Mouse (Mus musculus) testis, adult 2 months (tissue): ENCODE data around the gene Mgrn1. TPM values are rescaled to one million over a fixed set of nuclear protein-coding genes. Genes with fewer than 3 reads are reported as not detected.

Experiments used
- H3K27ac ChIP-seq: fragments of 200-500 bp; 2 replicates; pipeline ENCODE4 v1.5.1; 2012; ENCODE audit warnings: low read depth, low read length; ENCODE audit not compliant: control insufficient read depth, insufficient read depth
- H3K27me3 ChIP-seq: fragments of 200-500 bp; 2 replicates; pipeline ENCODE4 v1.6.1; 2012; ENCODE audit warnings: mild to moderate bottlenecking, low read length, moderate library complexity; ENCODE audit not compliant: control insufficient read depth, insufficient read depth
- H3K36me3 ChIP-seq: fragments of 200-500 bp; 2 replicates; pipeline ENCODE4 v1.6.1; 2012; ENCODE audit warnings: mild to moderate bottlenecking, low read length; ENCODE audit not compliant: control insufficient read depth, insufficient read depth
- H3K4me1 ChIP-seq: fragments of 200-500 bp; 2 replicates; pipeline ENCODE4 v1.6.1; 2012; ENCODE audit warnings: low read length; ENCODE audit not compliant: control insufficient read depth, insufficient read depth
- H3K4me3 ChIP-seq: fragments of 200-500 bp; 2 replicates; pipeline ENCODE4 v1.5.1; 2012; ENCODE audit warnings: low read depth, mild to moderate bottlenecking, low read length, moderate library complexity, mixed read lengths; ENCODE audit not compliant: control insufficient read depth
- CTCF ChIP-seq: fragments of 200-500 bp; IDR thresholded peaks from 2 replicates; pipeline ENCODE4 v1.5.1; 2012; ENCODE audit warnings: low read depth, mild to moderate bottlenecking, inconsistent platforms, low read length, moderate library complexity; ENCODE audit not compliant: control insufficient read depth, insufficient read depth, insufficient replicate concordance
- POLR2A ChIP-seq: fragments of 200-500 bp; IDR thresholded peaks from 2 replicates; pipeline ENCODE4 v1.6.1; 2012; ENCODE audit warnings: low read depth, mild to moderate bottlenecking, inconsistent platforms, low read length, moderate library complexity; ENCODE audit not compliant: control insufficient read depth
- polyA plus RNA-seq: library from polyadenylated mRNA; depleted of rRNA; stranded (reverse); fragments of >200 nt; gene quantifications from 2 replicates; pipeline ENCODE4 v1.2.3, GENCODE M21; 2012

Gene Mgrn1
- polyA plus RNA-seq, 1 experiment: 29.6 TPM

DNA sequence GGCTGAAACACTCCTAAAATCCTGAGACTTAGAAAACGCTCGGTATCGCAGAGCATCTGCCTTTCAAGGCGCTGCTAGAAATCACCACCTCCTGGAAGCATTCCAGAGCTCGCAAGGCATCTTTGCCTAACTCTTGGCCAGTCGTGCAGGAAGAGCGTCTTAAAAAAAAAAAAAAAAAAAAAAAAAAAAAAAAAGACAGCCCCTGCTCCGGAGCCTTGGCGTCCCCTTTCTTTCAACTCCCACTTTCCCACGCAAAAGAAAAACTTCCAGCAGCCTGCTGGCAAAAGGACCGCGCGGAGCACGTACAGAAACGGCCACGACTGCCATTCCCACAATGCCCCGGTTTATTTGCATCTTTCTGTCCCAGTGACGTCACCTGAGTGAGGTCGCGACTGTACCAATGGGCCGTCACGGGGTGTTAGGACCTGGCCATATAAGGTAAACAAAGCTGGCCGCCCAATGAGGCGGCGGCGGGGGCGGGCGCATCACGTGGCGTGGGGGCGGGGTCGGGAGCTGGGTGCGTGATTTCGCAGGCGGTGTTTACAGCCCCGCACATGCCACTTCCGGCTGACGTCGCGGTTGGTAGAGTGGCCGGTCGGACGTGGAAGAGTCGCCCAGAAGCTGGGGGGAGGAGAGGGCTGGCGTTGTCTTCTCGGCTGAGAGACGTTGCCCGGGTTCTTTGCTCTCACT lies 5.8 kb upstream of the Mgrn1 start, which contains the start of gene Ubald1:
Gene Ubald1 (minus strand): TSS at position 180 of the 690 bp plus-strand sequence.
- Histone ChIP-seq H3K27me3 (no peaks in the 10 kb centered on the region), H3K4me1 (peaks cover 10% of the 10 kb centered on the region), H3K36me3 (no peaks in the 10 kb centered on the region), H3K4me3 (peak within 1 kb of the TSS; percentile 96), H3K27ac (peak within 1 kb of the TSS; percentile 99)
- TF ChIP-seq POLR2A: peak; percentile 98
- no peak for TF ChIP-seq CTCF

DNA sequence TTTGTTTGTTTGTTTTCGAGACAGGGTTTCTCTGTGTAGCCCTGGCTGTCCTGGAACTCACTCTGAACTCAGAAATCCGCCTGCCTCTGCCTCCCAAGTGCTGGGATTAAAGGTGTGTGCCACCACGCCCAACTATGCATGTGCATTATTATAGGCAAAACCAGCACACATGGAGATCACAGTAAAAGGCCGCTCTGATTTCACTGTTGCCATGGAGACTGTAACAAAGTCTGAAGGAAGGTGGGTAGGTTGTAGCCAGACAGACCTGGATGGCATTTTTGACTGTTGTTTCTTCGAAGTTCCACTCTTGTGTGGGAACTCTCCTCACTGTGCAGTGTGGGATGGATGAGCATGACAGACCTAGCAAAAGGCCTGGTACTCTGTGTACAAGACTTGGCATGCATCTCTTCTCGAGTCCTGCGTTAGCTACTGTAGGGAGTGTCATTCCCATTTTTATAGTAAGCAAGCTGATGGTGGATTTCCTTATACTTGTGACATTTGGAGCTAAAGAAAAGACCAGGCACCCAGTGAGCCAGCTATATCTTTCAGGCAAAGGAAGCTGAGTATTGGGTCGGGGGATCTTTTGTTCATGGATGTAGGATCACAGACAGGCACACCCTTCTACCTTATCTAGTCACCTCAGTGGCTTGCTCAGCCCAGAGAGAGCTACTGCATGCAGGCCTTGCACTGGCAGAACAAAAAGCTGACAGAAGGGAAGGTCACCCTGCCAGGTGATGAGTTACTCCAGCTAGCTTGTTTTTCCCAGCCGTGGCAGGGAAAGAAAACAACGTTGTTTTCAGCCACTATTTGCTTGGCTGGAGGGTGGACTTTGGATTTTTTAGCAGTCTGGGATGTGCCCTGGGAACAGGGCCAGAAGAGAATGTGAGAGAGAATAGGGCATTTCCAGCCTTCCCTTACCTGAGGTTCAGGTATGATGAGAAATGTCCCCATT lies 4.4 kb upstream of the Mgrn1 start:
- Histone ChIP-seq H3K4me3 (peak overlapping the region; percentile 96), H3K27me3 (no peaks in the 10 kb centered on the region), H3K4me1 (peaks cover 16% of the 10 kb centered on the region), H3K36me3 (no peaks in the 10 kb centered on the region), H3K27ac (peak overlapping the region; percentile 99)
- no peak for TF ChIP-seq CTCF
- no peak for TF ChIP-seq POLR2A

DNA sequence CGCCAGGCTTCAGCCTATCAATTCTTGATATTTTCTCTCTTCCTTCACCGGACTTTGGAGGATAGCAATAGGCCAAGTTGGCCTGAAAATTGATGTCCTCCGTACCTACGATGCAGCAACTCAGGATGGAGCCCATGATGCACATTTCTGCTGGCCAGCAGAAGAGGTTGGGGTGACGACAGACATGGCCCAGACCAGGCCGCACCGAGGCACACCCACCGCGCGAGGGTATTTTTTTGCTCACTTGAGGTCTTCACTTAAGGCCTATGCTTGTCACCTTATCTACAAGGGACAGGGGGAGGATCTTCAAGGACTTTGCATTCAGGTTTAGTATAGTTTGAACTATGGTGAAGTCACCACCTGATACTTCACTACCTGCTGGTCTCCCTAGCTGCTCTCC lies 1.1 kb upstream of the Mgrn1 start:
- TF ChIP-seq CTCF: no peak
- TF ChIP-seq POLR2A: no peak
- no peak overlapping the region for H3K27ac ChIP-seq
- no peaks in the 10 kb centered on the region for H3K27me3 ChIP-seq
- peaks cover 20% of the 10 kb centered on the region for H3K4me1 ChIP-seq
- H3K4me3 ChIP-seq: peak overlapping the region; percentile 90
- H3K36me3 ChIP-seq: no peaks in the 10 kb centered on the region

DNA sequence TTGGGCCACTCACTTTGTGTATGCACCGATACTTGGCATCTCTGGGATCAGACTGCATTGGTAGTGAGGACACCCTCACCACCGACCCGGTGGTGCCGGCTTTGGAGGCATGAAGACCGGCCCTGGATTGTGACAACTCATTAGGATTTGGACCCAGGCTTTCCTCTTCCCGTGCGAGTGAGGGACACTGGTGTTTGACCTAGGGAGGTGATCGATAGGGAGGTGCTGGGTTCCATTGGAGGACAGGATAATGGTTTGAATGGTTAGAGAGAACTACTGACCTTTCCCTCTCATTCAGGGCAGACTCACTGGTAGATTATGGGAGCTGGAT lies 606 bp downstream of the Mgrn1 start:
- H3K36me3 ChIP-seq: no peaks in the 10 kb centered on the region
- no peaks in the 10 kb centered on the region for H3K27me3 ChIP-seq
- TF ChIP-seq POLR2A: no peak
- no peak for TF ChIP-seq CTCF
- H3K4me1 ChIP-seq: peaks cover 17% of the 10 kb centered on the region
- peak overlapping the region; percentile 98 for H3K4me3 ChIP-seq
- H3K27ac ChIP-seq: peak overlapping the region; percentile 94

DNA sequence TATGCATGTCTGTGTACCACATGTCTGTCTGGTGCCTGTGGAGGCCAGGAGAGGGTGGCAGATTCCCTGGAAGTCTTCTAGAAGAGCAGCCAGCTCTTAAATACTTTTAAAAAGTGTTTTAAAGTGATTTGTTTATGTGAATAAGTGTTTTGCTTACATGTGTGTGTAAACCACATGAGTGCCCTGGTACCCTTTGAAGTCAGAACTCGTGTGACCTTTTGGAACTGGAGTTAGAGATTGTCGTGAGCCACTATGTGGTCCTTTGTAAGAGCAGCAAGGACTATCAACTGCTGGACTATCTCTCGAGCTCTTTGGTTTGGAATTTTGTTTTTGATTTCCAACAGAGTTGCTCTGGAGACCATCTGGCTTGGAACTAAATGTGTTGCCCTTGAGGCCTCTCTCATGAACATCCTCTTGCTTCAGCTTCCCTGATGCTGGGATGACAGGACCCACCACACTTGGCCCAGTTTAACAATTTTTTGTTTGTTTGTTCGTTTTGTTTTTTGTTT lies 4.2 kb downstream of the Mgrn1 start:
- H3K4me3 ChIP-seq: no peak overlapping the region
- no peaks in the 10 kb centered on the region for H3K36me3 ChIP-seq
- TF ChIP-seq POLR2A (no peak), CTCF (no peak)
- H3K4me1 ChIP-seq: peaks cover 12% of the 10 kb centered on the region
- H3K27me3 ChIP-seq: no peaks in the 10 kb centered on the region
- H3K27ac ChIP-seq: no peak overlapping the region

DNA sequence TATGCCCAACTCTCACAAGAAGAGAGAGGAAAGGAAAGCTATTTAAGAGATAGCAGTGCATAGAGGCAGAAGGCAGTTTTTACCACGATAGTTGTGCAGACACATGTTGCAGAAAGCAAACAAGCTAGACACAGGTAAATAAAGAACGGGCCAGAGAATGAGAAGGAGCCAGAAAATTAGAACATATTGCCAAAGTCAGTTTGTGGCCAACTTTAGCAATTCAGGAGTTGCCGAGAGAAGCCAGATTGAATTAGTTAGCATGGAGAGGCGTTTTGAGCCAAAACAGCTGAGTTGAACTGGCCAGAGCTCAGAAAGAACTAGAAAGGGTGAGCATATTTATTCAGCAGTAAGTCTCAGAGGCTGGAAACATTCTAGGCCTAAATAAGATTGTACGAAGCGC lies 6.1 kb downstream of the Mgrn1 start:
- Histone ChIP-seq H3K27me3 (no peaks in the 10 kb centered on the region), H3K4me1 (peaks cover 3% of the 10 kb centered on the region; the same call in 1 of the 2 replicates), H3K27ac (no peak overlapping the region), H3K4me3 (no peak overlapping the region), H3K36me3 (no peaks in the 10 kb centered on the region)
- TF ChIP-seq POLR2A (no peak), CTCF (no peak)
